Mouse (Mus musculus) kidney, postnatal 14 days (tissue): ENCODE measurements around the gene Txndc16.

Experiments
- DNase-seq: peaks from one replicate; pipeline ENCODE4 v3.0.0; 2022; ENCODE audit warnings: mixed read lengths

Gene Txndc16

DNA sequence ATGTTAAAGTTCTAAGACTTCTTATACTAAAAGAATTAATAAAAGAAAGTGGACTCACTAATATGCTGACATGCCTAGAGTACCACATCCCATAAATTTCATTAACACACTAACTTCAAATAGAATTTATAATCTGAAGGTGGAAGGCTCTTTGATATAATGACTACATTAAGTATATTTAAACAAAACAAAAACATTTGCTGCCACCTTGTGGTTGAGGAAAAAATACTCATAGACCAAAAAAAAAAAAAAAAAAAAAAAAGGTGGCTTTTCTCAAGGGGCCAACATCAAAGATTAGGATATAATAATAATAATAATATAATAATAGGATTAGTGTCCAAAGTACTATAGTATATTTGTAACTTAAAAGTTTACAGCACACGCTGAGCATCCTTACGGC lies 66.9 kb downstream of the Txndc16 start:
- no peak for DNase-seq

GRCm38 (mm10) chr14:45142511-45142910 lies 77.6 kb downstream of the Txndc16 start:
- peak; percentile 57 for DNase-seq

- DNase-seq: peak; percentile 21
Observed at GRCm38 (mm10) chr14:45140344-45141080, 79.6 kb downstream of the Txndc16 start.

GRCm38 (mm10) chr14:45135961-45136360 lies 84.2 kb downstream of the Txndc16 start:
- no peak for DNase-seq

DNA sequence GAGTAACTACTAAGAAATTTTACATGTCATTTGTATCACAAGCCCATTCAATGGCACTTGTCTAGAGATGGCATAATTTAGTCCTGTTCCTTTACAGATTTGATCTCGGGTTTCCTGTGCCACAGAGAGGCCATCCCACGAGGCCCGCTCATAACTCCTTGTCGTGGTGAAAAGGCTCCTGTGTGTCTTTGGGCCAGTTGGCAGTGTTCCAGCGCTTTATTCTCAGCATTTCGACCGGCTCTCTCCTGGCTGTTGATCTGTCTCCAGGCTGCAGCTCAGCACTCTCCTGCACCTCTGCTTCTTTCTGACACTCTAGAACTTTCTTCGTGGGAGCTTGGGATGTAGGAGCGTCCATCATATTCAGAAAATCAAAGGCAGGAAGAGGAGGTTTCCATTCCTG lies 84.6 kb downstream of the Txndc16 start:
- peak; percentile 55 for DNase-seq

GRCm38 (mm10) chr14:45118359-45118758 lies 101.8 kb downstream of the Txndc16 start:
- no peak for DNase-seq

DNA sequence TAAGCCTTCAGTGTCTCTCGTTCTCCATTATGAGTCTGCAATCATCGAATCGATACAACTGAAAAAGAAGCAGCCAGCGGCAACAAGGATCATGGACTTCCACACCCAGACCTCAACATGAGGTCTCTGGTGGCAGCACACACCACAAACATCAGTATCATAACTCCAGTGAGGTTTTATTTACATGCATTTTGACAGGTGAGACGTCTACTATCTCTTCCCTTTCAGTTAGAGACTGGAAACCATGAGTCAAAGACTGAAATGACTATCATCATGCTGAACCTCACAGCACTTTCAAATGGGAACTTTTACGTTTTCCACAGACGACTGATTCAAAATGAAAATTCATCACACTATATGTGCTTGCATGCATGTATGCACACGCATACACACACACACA lies 117.9 kb downstream of the Txndc16 start:
- DNase-seq: no peak

- no peak for DNase-seq
Observed at GRCm38 (mm10) chr14:45092327-45092726, 127.8 kb downstream of the Txndc16 start.

DNA sequence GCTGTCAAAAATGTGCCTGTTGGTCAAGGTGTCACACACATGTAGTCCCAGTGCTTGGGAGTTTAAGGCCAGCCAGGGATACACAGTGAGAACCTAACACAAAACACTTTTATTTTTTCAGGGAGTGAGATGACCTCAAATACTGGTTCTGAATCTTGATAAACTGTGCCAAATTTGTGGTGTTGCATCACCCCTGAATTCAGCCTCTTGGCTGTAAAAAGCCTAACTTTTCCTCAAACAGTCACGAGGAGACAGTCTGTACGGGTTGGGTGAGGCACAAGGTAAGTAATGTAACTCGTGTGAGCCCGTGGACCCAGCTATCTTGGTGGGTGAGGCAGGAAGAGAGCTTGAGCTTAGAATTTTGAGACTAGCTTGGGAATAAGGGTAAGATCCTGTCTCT lies 130.1 kb downstream of the Txndc16 start:
- no peak for DNase-seq

DNA sequence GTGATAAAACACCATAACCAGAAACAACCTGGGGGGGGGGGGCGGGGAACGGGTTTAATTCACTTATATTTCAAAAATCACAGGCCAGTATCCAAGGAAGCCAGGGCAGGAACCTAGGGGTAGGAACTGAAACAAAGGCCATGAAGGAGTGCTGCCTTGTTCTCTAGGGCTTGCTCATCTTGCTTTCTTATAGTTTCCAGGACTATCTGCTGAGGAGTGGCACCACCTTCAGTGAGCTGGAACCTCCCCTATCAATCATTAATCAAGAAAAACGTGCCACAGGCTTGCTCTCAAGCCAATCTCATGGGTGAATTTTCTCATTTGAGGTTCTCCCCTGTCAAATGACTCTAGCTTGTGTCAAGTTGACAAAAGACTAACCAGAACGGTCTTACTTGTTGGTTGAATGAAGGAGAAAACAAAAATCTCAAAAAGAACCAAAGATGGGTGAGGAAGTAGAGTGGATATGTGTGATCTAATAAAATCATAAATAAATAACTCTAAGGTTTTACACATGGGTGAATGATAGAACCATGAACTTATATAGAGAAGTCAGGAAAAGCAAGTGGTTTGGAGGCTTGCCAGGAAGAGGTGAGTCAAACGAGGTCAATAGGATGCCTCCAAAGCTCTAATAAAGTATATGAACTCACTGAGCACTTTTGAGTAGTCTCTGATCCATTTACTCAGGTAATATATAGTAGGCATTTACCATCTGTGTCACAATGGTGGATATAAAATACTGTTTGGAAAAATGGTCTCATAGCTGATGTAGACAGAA lies 134.3 kb downstream of the Txndc16 start:
- DNase-seq: no peak

- no peak for DNase-seq
Observed at GRCm38 (mm10) chr14:45084656-45085280, 135.4 kb downstream of the Txndc16 start.

DNA sequence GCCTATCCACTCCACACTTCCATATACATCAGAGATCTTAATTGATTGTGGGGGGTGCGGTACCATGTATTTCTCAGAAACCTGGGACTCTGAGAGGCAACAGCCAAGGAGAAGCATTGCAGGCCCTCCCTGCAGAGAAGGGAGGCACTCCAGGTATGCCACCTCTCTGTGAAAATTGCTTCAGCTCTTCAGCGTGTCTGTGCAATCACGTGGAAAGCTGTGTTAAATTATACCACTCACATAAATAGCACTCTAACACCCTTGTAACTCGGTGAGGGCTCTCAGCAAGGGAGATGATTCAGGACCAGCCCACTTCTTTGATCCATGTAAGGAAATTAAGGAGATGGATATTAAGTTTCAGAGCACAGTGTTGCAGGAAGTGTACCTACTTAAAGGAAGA lies 136.6 kb downstream of the Txndc16 start:
- no peak for DNase-seq
